ENCODE assay signal across 17 mouse cellular contexts in genomic region chr3:108065551-108065950, GRCm38 (mm10). TPM values are rescaled to one million over a fixed set of nuclear protein-coding genes. Genes with fewer than 3 reads are reported as not detected.
"Had no signal": no experiment of that assay in that cellular context is flagged by ENCODE, and none has a peak within 500 bp of the region (broad histone marks: within the 10 kb centered on the region; RNA-seq: fewer than 3 reads in every experiment).

No protein-coding gene starts in this region.

- H3K9me3 ChIP-seq: lung, embryonic 15.5 days; midbrain, embryonic 13.5 days; midbrain, embryonic 15.5 days; neural tube, embryonic 12.5 days; stomach, embryonic 15.5 days had no signal

- H3K4me1 ChIP-seq: lung, embryonic 15.5 days; midbrain, embryonic 13.5 days; neural tube, embryonic 12.5 days had no signal

- H3K4me3 ChIP-seq: lung, embryonic 15.5 days; midbrain, embryonic 13.5 days; midbrain, embryonic 15.5 days; neural tube, embryonic 12.5 days; stomach, embryonic 15.5 days had no signal

- H3K9ac ChIP-seq: lung, embryonic 15.5 days; midbrain, embryonic 13.5 days; midbrain, embryonic 15.5 days; neural tube, embryonic 12.5 days; stomach, embryonic 15.5 days had no signal

- H3K36me3 ChIP-seq: lung, embryonic 15.5 days; midbrain, embryonic 13.5 days; midbrain, embryonic 15.5 days; neural tube, embryonic 12.5 days; stomach, embryonic 15.5 days had no signal

- H3K27ac ChIP-seq: lung, embryonic 15.5 days; macrophage; midbrain, embryonic 13.5 days; midbrain, embryonic 15.5 days; neural tube, embryonic 12.5 days; stomach, embryonic 15.5 days had no signal

- DNase-seq: lung, adult 2 months; lung, postnatal 14 days; lung, postnatal 36 days; right cerebral cortex, postnatal 14 days; thymus, adult 18-20 months; thymus, postnatal 14 days; thymus, postnatal 36 days had no signal

- H3K27me3 ChIP-seq: lung, embryonic 15.5 days; midbrain, embryonic 13.5 days; midbrain, embryonic 15.5 days; stomach, embryonic 15.5 days had no signal

- ATAC-seq: lung, postnatal 0 days; midbrain, embryonic 13.5 days; midbrain, embryonic 15.5 days had no signal

RNA-seq across cellular contexts. Expression of gene Gnat2, which starts 27.0 kb away (rescaled TPM):
- total RNA-seq: midbrain, postnatal 0 days; monocyte, adult 5-6 weeks; neutrophil, adult 5-6 weeks had no signal
- polyA plus RNA-seq: lung, adult 2 months; macrophage had no signal
